Mouse (Mus musculus) C2C12 (cell line): Measurements from ENCODE around the gene Fry.

Source experiments
- CTCF ChIP-seq: IDR thresholded peaks from one replicate; pipeline ENCODE4 v1.5.1; 2011; ENCODE audit not compliant: control insufficient read depth, insufficient read depth, insufficient read length
- FOSL1 ChIP-seq: IDR thresholded peaks from one replicate; pipeline ENCODE4 v1.8.0; 2011; ENCODE audit warnings: mild to moderate bottlenecking, low read length; ENCODE audit not compliant: poor library complexity, insufficient read depth, severe bottlenecking
- MYOG ChIP-seq: IDR thresholded peaks from one replicate; pipeline ENCODE4 v1.6.1; 2011; ENCODE audit not compliant: control insufficient read depth, insufficient read length; ENCODE audit errors: extremely low read depth
- USF1 ChIP-seq: IDR thresholded peaks from one replicate; pipeline ENCODE4 v1.6.1; 2011; ENCODE audit warnings: low read depth, mild to moderate bottlenecking, control low read depth, moderate library complexity

DNA sequence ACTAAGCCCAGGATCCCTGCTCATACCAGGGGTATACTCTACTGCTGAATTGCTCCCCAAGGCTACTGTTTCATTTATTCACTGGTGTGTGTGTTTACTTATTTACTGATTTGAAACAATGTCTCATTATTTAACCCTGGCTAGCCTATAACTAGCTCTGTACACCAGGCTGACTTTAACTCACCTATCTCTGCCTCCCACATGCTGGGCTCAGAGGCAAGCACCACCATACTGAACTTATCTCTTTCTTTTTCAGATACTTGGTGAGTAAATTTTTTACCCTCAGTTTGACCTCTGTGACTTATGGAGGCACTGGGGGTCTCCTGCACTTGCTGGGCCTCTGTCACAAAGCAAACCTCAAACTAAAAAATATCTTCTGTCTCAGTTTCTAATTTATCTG lies 252.4 kb downstream of the Fry start:
- no peak for TF ChIP-seq USF1
- no peak for TF ChIP-seq CTCF
- no peak for TF ChIP-seq FOSL1
- no peak for TF ChIP-seq MYOG
